Mouse (Mus musculus) lung, adult 10 weeks (tissue): ENCODE data around the gene Swsap1. TPM values are rescaled to one million over a fixed set of nuclear protein-coding genes. Genes with fewer than 3 reads are reported as not detected.

ENCODE experiments used
- polyA plus RNA-seq: library from polyadenylated mRNA; stranded (reverse); fragments of 350-450 nt; fragmentation: Illumina TruSeq; extraction: RNeasy Lipid Tissue Mini Kit (QIAGEN cat#74804); gene quantifications from one replicate; pipeline ENCODE4 v1.2.3, GENCODE M21; 2014; ENCODE audit warnings: low read depth, low replicate concordance; ENCODE audit not compliant: insufficient read depth

Gene Swsap1
- polyA plus RNA-seq: 10.0 TPM

DNA sequence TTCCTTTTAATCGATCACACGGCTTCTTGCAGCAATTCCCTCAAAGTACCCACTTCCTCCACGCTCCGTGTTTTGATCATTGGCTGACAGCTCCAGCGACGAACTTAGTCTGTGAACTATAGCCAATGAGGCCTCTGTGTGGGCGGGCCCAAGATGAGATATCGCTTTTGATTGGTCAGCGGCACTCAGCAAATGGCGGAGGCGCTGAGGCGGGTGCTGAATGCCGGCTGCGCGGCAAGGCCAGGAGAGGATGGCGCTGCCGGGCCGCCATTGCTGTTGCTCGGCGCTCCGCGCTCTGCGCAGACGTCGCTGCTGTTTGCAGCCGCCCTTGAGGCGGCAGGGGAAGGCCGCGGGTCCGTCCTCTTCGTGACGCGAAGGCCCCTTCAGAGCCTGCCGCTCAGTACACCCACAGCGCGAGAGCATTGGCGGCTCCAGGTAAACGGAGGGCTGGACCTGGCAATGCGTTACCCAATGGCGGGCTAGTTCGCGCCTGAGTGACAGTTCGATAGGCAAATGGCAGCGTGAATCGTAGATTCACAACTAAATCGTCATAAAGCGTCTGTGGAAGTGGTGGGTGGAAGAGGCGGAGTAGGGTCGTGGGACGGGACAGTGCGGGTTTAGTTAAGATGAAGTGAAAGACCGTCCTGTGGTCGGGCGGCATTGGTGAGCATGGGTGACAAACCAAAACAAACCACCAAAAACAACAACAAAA is at the start of gene Swsap1:
TSS of gene Swsap1 (plus strand) at position 186 of the 712 bp plus-strand sequence.

DNA sequence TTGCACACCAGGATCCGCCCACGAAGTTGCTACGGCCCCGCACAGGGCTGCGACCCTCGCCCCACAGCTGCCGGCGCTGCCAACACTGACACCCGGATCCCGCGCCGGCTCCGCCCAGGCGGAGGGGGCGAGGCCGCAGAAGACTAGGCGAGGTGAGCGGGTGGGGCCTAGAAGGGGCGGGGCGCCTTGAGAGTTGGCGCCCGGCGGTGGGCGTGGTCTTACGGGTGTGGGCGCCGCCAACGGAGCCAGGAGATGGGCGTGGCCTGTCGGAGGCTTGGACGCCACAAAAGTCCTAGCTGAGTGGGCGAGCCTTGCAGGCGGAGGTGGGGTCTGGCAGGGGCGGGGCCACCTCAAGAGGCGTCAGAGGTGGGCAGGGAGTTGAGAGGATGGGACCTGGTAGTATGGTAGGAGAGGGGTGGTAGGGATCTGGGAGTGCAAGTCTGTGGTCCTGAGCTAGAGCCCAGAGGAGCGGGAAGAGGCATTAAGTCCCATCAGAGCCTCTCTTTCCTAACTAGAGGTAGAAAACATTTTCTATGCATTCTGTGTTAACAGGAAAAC is 37.4 kb upstream of the Swsap1 start, which contains the start of gene Rab3d:
TSS of gene Rab3d (minus strand) at position 158 of the 558 bp plus-strand sequence.

GRCm38 (mm10) chr9:21927208-21927753 is 28.3 kb upstream of the Swsap1 start, which contains the start of the genes Ccdc159 and Tmem205:
Ccdc159 (plus strand) TSS chr9:21927471.
Tmem205 (minus strand) TSS chr9:21927556.

GRCm38 (mm10) chr9:21936692-21937570 is 18.6 kb upstream of the Swsap1 start, which contains the start of gene Plppr2:
Plppr2 (plus strand) TSS chr9:21937033.

GRCm38 (mm10) chr9:21963417-21963816 is 7.9 kb downstream of the Swsap1 start, which contains the start of gene Epor:
Epor (minus strand) TSS chr9:21963506.

DNA sequence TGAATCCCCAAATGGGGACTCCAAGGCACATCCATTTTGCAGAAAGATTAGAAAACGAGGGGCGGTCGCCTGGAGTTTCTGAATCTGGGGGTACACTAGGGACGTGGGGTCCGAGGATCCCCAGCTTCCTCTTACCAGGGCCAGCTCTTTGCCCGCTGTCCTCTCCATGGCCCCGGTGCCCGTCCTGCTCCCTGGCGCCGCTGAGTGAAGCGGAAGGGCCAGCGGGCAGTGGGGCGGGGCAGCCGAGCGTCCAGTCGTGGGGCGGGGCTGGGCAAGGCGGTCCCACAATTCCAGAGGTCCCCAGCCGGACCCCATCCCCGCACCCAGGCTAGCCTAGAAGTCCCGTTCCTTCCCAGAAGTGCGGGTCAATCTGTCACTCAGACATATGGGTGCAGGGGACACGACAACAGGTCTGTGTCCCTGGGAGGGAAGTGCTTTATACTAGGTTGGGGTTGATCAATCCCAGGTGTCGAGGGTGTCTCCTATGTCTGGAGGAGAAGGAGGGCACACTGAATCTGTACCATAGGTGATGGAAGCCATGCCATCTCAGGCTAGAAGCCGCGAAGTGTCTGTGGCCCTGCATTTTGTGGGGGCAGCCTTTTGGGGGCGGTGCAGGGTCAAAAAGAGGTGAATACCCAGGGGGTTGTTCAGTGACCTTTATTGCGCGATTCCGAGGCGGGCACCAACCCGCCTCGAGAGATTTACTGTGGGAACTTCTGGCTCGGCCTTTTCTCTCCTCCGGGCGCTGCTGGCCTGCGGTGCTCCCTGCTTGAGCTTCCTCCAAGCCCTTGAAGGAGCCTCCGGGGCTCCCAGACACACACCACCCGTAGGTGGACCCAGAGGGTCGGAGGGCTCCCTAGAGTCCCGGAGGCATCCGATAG is 33.9 kb downstream of the Swsap1 start, which contains the start of gene Rgl3:
TSS of gene Rgl3 (minus strand) at position 217 of the 881 bp plus-strand sequence.

GRCm38 (mm10) chr9:22002194-22003162 is 46.9 kb downstream of the Swsap1 start, which contains the start of the genes Ccdc151 and Prkcsh:
Ccdc151 (minus strand) TSS chr9:22002634.
Prkcsh (plus strand) TSS chr9:22002806.

Other genes with a start within 250 kb of the Swsap1 start
- gene Ldlr, start 232.3 kb upstream of the Swsap1 start, polyA plus RNA-seq: 24.1 TPM
- 2.4 TPM for gene Spc24, start 195.5 kb upstream of the Swsap1 start, polyA plus RNA-seq
- 35.1 TPM for gene Kank2, start 157.0 kb upstream of the Swsap1 start, polyA plus RNA-seq
- gene Angptl8, start 120.2 kb upstream of the Swsap1 start, polyA plus RNA-seq: 3.8 TPM
- 47.0 TPM for gene Dock6, start 103.1 kb upstream of the Swsap1 start, polyA plus RNA-seq
- 24.0 TPM for gene Rab3d, start 37.6 kb upstream of the Swsap1 start, polyA plus RNA-seq
- 2.1 TPM for gene Ccdc159, start 28.3 kb upstream of the Swsap1 start, polyA plus RNA-seq
- gene Tmem205, start 28.2 kb upstream of the Swsap1 start, polyA plus RNA-seq: 159 TPM
- gene Plppr2, start 18.7 kb upstream of the Swsap1 start, polyA plus RNA-seq: 2.7 TPM
- 2.8 TPM for gene Epor, start 7.8 kb downstream of the Swsap1 start, polyA plus RNA-seq
- gene Rgl3, start 33.7 kb downstream of the Swsap1 start, polyA plus RNA-seq: 5.4 TPM
- gene Ccdc151, start 46.9 kb downstream of the Swsap1 start, polyA plus RNA-seq: 3.5 TPM
- 49.2 TPM for gene Prkcsh, start 47.1 kb downstream of the Swsap1 start, polyA plus RNA-seq
- gene Elavl3, start 96.3 kb downstream of the Swsap1 start, polyA plus RNA-seq: not detected
- gene Gm49318, start 115.5 kb downstream of the Swsap1 start, polyA plus RNA-seq: not detected
- gene Zfp653, start 115.6 kb downstream of the Swsap1 start, polyA plus RNA-seq: 6.4 TPM
- gene Ecsit, start 129.7 kb downstream of the Swsap1 start, polyA plus RNA-seq: 15.6 TPM
- gene Cnn1, start 143.5 kb downstream of the Swsap1 start, polyA plus RNA-seq: 75.9 TPM
- 186 TPM for gene Elof1, start 161.4 kb downstream of the Swsap1 start, polyA plus RNA-seq
- gene Acp5, start 180.0 kb downstream of the Swsap1 start, polyA plus RNA-seq: 33.7 TPM
- gene Pigyl, start 201.1 kb downstream of the Swsap1 start, polyA plus RNA-seq: 54.3 TPM
- 0.56 TPM for gene Zfp872, start 232.3 kb downstream of the Swsap1 start, polyA plus RNA-seq